Mouse (Mus musculus) cerebellum, postnatal 25 days (tissue): Measurements from ENCODE around the gene Ppip5k2.

Source experiments
- DNase-seq, 2 experiments: peaks; one replicate each; pipeline ENCODE4 v3.0.0; 2021; ENCODE audit warnings: mixed read lengths in 2 of 2

Ppip5k2 gene

GRCm38 (mm10) chr1:97754392-97754791, 15.8 kb downstream of the Ppip5k2 start:
- DNase-seq: no peak

- DNase-seq: no peak
These were observed 17.0 kb downstream of the Ppip5k2 start for GRCm38 (mm10) chr1:97753216-97753615.

GRCm38 (mm10) chr1:97748163-97748562, 22.0 kb downstream of the Ppip5k2 start:
- DNase-seq: no peak

GRCm38 (mm10) chr1:97746261-97746660, 23.9 kb downstream of the Ppip5k2 start:
- no peak for DNase-seq

GRCm38 (mm10) chr1:97745712-97746111, 24.5 kb downstream of the Ppip5k2 start:
- no peak for DNase-seq

DNA sequence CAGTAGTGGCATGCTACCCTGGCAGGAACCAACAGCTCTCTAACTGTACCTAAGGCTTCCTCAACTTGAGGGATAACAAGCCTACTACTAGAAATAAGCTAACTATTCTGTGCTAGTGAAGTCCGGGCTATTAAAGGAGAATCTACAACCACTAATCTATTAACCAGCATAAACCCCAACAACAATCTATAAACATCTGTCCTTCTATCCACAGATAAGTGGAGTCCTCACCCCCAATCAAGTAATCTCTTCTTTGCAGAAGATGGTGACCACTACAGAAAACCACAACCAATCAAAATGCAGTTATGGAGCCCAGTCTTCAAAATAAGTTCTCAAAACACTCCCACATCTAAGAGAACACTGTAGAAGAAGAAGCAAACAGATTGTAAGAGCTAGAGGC, 27.1 kb downstream of the Ppip5k2 start:
- no peak for DNase-seq

DNA sequence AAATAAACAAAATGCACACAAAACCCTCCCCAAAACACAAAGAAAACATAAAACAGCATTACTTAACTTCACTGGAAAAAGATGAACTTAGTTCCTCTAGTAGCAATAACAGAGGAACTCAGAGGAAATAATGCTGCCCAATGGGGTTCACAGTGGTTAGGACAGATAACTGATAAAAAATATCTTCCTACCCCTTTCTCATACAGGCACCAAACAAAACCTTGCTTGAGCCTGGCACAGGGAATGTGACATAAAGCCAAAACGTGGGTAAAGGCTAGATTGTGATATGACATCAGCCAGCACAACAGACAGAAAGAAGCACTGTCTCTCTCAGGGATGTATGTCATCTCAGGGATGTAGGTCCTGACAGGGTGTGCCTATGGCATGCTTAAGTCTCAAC, 40.9 kb downstream of the Ppip5k2 start:
- no peak for DNase-seq

DNA sequence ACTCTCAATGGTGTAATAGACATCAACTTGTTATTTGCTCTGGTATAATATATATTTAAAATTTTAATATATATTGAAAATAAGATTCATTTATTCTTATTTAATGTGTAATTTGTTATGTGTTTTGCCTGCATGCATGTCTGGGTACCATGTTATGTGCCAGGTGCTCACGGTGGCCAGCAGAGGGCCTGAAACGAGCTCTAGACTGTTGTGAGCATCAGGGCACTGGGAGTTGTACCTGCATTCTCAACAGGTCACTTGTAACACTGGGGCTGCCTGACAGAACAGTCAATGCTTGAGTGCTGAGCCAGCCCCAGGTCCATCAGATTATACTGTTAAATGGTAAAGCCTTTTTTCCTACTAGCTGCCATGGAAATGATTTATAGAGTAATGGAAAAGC, 43.5 kb downstream of the Ppip5k2 start:
- peak in 1 of 2 experiments; percentile 22 for DNase-seq

- DNase-seq: no peak
These were observed 51.8 kb downstream of the Ppip5k2 start for GRCm38 (mm10) chr1:97718440-97718839.

GRCm38 (mm10) chr1:97714334-97714868, 55.8 kb downstream of the Ppip5k2 start:
- no peak for DNase-seq

- DNase-seq: no peak
These were observed 59.7 kb downstream of the Ppip5k2 start for GRCm38 (mm10) chr1:97710520-97710919.

GRCm38 (mm10) chr1:97705389-97705788, 64.8 kb downstream of the Ppip5k2 start:
- no peak for DNase-seq

GRCm38 (mm10) chr1:97704646-97705045, 65.6 kb downstream of the Ppip5k2 start:
- DNase-seq: no peak

DNA sequence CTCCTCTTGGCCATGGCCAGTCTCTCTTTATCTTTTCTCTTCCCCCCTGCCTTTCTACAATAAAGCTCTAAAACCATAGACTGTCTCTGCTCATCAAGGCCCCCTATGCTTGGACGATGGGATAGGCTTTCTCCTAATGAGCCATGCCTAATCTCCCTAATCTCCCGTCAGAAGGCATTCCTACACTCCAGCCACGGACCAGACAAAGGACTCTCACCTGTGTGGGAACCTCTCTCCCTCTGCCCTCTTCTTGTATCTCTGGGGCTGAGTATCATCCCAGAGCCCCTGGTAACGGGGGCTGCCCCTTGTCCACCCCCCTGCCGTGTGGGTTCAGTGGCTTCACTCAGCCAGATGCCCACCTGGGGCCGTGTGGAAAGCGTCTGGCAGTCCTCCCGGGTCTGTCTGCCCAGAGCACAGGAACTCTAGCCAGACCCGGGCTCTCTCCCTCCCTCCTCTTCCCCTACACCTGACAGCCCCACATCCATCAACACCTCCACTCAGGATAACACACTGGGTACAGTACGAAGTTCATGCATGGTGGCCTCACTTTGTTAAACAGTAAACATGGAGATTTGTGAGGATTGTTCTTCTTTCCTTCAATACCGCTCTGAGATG, 71.1 kb downstream of the Ppip5k2 start:
- DNase-seq: peak; percentile 10 to 18

DNA sequence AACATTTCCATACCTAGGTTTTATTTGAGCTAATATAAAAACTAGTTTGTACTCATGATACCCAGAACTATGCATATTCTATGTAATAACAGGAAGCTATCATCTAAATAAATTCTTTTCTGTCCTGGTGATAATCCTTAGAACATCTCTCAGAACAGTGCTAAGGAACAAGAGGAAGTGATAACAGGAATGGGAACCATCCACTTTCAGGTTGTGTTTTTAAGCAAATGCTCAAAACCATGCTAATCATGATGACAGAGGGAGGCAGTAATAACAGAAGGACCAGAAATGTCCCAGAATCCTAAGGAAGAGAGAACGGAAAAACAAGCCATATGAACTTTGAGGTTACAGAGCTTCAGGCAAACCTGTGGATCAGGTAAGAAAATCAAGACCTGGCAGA, 72.9 kb downstream of the Ppip5k2 start:
- DNase-seq: no peak

GRCm38 (mm10) chr1:97693825-97694224, 76.4 kb downstream of the Ppip5k2 start:
- no peak for DNase-seq

- DNase-seq: peak; percentile 13 to 58
These were observed 81.5 kb downstream of the Ppip5k2 start for GRCm38 (mm10) chr1:97688756-97689155.

DNA sequence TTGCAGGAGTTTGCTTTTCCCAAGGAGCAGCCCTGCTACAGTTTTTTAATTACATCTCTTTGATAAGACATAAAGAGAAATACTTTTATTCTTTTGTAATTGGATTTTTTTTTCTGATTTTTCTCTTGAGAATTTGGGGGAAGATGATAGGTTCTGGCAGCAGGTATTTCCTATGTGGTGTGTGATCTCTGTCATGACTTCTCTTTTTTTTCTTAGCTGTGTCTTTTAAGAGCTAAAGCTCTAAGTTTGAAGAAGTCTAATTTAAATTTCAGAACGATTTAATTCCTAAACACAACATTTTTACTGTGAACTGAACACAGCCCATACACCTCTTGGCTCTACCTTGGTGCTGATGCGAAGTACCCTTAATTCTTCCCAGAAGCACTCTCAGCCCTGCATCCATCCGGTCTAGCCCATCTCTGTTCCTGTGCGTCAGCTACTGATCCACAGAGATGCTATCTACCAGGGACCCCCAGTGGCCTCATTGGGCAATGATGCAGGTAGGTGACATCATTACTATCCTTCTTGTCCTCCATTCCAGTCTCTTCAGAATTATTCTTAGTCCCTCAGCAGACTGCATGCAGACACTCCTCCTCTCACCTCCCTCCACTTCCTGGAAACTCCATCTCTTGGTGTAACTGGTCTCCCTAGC, 93.6 kb downstream of the Ppip5k2 start:
- DNase-seq: no peak

GRCm38 (mm10) chr1:97676115-97676514, 94.1 kb downstream of the Ppip5k2 start:
- DNase-seq: no peak

DNA sequence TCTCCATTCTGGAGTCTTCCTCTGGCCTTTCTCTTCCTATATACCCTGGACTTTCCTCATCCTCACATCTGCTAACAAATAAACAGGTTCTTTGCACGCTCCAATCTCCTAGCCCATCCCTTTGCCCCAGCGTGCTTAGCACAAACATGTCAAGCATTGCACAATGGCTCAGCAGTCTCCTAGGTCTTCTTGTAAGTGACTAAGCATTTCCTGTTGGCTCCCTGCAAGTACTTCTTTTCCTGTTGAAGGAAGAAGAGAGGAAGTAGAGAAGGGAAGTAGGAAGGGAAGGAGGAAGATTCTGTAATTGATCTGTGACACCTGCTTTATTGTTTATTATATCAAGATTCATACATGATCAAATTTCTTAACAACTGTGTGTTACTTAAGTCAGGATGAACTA, 97.4 kb downstream of the Ppip5k2 start:
- no peak for DNase-seq

DNA sequence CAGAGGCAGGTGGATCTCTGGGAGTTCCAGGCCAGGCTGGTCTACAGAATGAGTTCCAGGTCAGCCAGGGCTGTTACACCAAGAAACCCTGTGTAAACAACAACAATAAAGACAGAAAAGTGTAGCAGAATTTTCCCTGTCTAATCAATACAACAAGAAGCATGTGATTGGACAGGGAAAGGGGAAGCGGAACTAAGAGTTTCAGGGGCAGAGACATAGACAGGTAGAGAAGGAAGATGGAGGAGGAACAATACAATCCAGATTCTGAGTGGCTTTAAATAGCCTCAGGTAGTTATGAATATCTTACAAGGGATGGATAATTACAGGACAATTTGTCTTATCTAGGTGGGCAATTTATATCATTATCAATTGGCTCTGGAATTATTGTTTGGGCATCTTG, 102.9 kb downstream of the Ppip5k2 start:
- DNase-seq: no peak

GRCm38 (mm10) chr1:97662324-97662723, 107.9 kb downstream of the Ppip5k2 start:
- no peak for DNase-seq

DNA sequence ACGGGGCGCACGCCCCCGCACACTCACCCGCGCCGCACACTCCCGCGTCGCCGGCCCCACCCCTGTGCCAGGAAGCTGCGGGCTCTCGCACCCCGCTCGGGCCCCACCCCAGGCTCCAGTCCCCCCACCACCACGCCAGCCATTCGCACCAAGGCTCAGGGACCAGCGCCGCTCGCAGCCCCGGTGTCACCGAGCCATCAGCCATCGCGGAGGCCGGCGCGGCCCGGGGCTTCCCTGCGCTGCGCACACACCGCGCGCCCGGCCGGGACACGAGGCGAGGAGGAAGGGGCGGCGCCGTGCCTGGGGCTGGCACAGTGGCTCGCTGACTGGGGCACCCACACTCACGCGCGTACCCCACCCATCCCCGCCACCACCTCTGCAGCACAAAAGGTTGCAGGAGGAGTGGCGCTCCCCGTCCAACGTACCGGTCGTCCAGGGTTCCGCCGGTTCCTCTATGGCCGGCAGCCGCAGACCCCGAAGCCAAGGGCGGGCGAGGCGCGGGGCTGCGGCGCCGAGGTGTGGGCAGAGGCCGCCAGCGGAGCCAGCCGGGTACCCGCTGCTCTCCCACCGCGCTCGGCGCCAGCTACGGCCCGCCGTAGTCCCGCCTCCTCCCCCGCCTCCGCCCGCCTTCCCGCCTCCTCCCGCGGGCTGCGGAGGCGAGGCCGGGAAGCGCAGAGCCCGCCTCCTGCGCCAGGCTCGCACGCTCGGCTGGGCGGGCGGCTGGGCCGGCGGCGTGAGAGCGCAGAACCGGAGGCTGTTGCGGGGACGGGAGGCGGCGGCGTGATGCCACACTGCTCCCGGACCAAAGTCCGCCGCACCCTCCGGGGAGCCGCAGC, 108.6 kb downstream of the Ppip5k2 start, which contains the start of gene D1Ertd622e:
TSS of gene D1Ertd622e (minus strand) at position 669 of the 836 bp plus-strand sequence.
- peak; percentile 88 to 92 for DNase-seq
